Mouse (Mus musculus): ENCODE data around the gene Galnt18. TPM values are rescaled to one million over a fixed set of nuclear protein-coding genes. Genes with fewer than 3 reads are reported as not detected.

The Galnt18 gene
- polyA plus RNA-seq, 1 experiment from 2014 or later: 7.6 TPM

GRCm38 (mm10) chr7:111483321-111483720 lies 296.5 kb downstream of the Galnt18 start:
- no peak overlapping the region for H3K27ac ChIP-seq
- no peaks in the 10 kb centered on the region for H3K9me3 ChIP-seq
- H3K4me1 ChIP-seq: peaks cover 8% of the 10 kb centered on the region; the same call in 1 of the 2 replicates
- H3K9ac ChIP-seq: no peak overlapping the region
- H3K27me3 ChIP-seq (replicated peaks): no peaks in the 10 kb centered on the region
- no peak overlapping the region for H3K4me3 ChIP-seq
- ATAC-seq (ENCODE audit: low FRiP score, low read depth): no peak
- H3K36me3 ChIP-seq: no peaks in the 10 kb centered on the region
- WGBS: 99% methylated on average over 3 of the region's 3 CpGs
- H3K4me2 ChIP-seq (replicated peaks): no peak overlapping the region

GRCm38 (mm10) chr7:111467715-111468114 lies 312.1 kb downstream of the Galnt18 start:
- 64% methylated on average over 5 of the region's 5 CpGs for WGBS
- H3K36me3 ChIP-seq: no peaks in the 10 kb centered on the region
- no peaks in the 10 kb centered on the region for H3K9me3 ChIP-seq
- no peak overlapping the region for H3K4me2 ChIP-seq (replicated peaks)
- no peak overlapping the region for H3K4me3 ChIP-seq
- H3K9ac ChIP-seq: no peak overlapping the region
- no peaks in the 10 kb centered on the region for H3K4me1 ChIP-seq
- H3K27me3 ChIP-seq (replicated peaks): no peaks in the 10 kb centered on the region
- no peak for ATAC-seq (ENCODE audit: low FRiP score, low read depth)
- no peak overlapping the region for H3K27ac ChIP-seq

- 69% methylated on average over 1 of the region's 1 CpGs for WGBS
- Histone ChIP-seq H3K9ac (no peak overlapping the region), H3K4me2 (replicated peaks) (no peak overlapping the region), H3K27me3 (replicated peaks) (no peaks in the 10 kb centered on the region), H3K9me3 (no peaks in the 10 kb centered on the region), H3K27ac (no peak overlapping the region), H3K4me1 (no peaks in the 10 kb centered on the region), H3K4me3 (no peak overlapping the region), H3K36me3 (no peaks in the 10 kb centered on the region)
- no peak for ATAC-seq (ENCODE audit: low FRiP score, low read depth)
These were observed 313.1 kb downstream of the Galnt18 start for GRCm38 (mm10) chr7:111466720-111467119.

- 90% methylated on average over 3 of the region's 3 CpGs for whole genome bisulfite sequencing
- Histone ChIP-seq H3K9me3 (no peaks in the 10 kb centered on the region), H3K4me3 (no peak overlapping the region), H3K4me2 (replicated peaks) (no peak overlapping the region), H3K27ac (no peak overlapping the region), H3K4me1 (no peaks in the 10 kb centered on the region), H3K9ac (no peak overlapping the region), H3K27me3 (replicated peaks) (no peaks in the 10 kb centered on the region), H3K36me3 (no peaks in the 10 kb centered on the region)
- ATAC-seq (ENCODE audit: low FRiP score, low read depth): no peak
These were observed 313.7 kb downstream of the Galnt18 start for GRCm38 (mm10) chr7:111466121-111466520.

GRCm38 (mm10) chr7:111459716-111460115 lies 320.1 kb downstream of the Galnt18 start:
- Histone ChIP-seq H3K27ac (no peak overlapping the region), H3K9me3 (no peaks in the 10 kb centered on the region; the same call in 1 of the 2 replicates), H3K36me3 (no peaks in the 10 kb centered on the region), H3K4me2 (replicated peaks) (no peak overlapping the region), H3K4me3 (no peak overlapping the region), H3K9ac (no peak overlapping the region), H3K4me1 (no peaks in the 10 kb centered on the region), H3K27me3 (replicated peaks) (no peaks in the 10 kb centered on the region)
- WGBS: 83% methylated on average over 4 of the region's 4 CpGs
- ATAC-seq (ENCODE audit: low FRiP score, low read depth): no peak

GRCm38 (mm10) chr7:111456007-111456406 lies 323.8 kb downstream of the Galnt18 start:
- Histone ChIP-seq H3K27ac (no peak overlapping the region), H3K4me3 (no peak overlapping the region), H3K27me3 (replicated peaks) (no peaks in the 10 kb centered on the region), H3K4me2 (replicated peaks) (no peak overlapping the region), H3K9ac (no peak overlapping the region), H3K4me1 (no peaks in the 10 kb centered on the region), H3K36me3 (no peaks in the 10 kb centered on the region), H3K9me3 (no peaks in the 10 kb centered on the region; the same call in 1 of the 2 replicates)
- ATAC-seq (ENCODE audit: low FRiP score, low read depth): no peak
- 78% methylated on average over 3 of the region's 3 CpGs for WGBS

- no peak for ATAC-seq (ENCODE audit: low FRiP score, low read depth)
- no peak overlapping the region for H3K4me2 ChIP-seq (replicated peaks)
These were observed 324.2 kb downstream of the Galnt18 start for GRCm38 (mm10) chr7:111455541-111455940.

GRCm38 (mm10) chr7:111452000-111452399 lies 327.8 kb downstream of the Galnt18 start:
- Histone ChIP-seq H3K9me3 (0 out of 2 replicates have a peak, but pooled peaks cover 7% of the 10 kb centered on the region), H3K27ac (no peak overlapping the region), H3K36me3 (no peaks in the 10 kb centered on the region), H3K27me3 (replicated peaks) (no peaks in the 10 kb centered on the region), H3K9ac (no peak overlapping the region), H3K4me2 (replicated peaks) (no peak overlapping the region), H3K4me1 (no peaks in the 10 kb centered on the region), H3K4me3 (no peak overlapping the region)
- WGBS: 37% methylated on average over 1 of the region's 1 CpGs
- no peak for ATAC-seq (ENCODE audit: low FRiP score, low read depth)

More at GRCm38 (mm10) chr7:111455541-111455940, 324.2 kb downstream of the Galnt18 start:
- Histone ChIP-seq H3K9me3 (no peaks in the 10 kb centered on the region; the same call in 1 of the 2 replicates), H3K36me3 (no peaks in the 10 kb centered on the region), H3K4me1 (no peaks in the 10 kb centered on the region), H3K27me3 (replicated peaks) (no peaks in the 10 kb centered on the region), H3K4me3 (no peak overlapping the region), H3K27ac (no peak overlapping the region), H3K9ac (no peak overlapping the region)
- WGBS: 93% methylated on average over 4 of the region's 4 CpGs

GRCm38 (mm10) chr7:111450286-111451095 lies 329.3 kb downstream of the Galnt18 start:
- Histone ChIP-seq H3K27me3 (replicated peaks) (no peaks in the 10 kb centered on the region), H3K36me3 (no peaks in the 10 kb centered on the region), H3K4me3 (no peak overlapping the region), H3K9ac (no peak overlapping the region), H3K4me1 (no peaks in the 10 kb centered on the region), H3K27ac (no peak overlapping the region), H3K4me2 (replicated peaks) (no peak overlapping the region), H3K9me3 (0 out of 2 replicates have a peak, but pooled peaks cover 7% of the 10 kb centered on the region)
- no peak for ATAC-seq (ENCODE audit: low FRiP score, low read depth)
- WGBS: 70% methylated on average over 6 of the region's 6 CpGs

GRCm38 (mm10) chr7:111433173-111433572 lies 346.6 kb downstream of the Galnt18 start:
- WGBS: 48% methylated on average over 2 of the region's 2 CpGs
- no peak overlapping the region for H3K4me2 ChIP-seq (replicated peaks)
- no peak overlapping the region for H3K4me3 ChIP-seq
- H3K27ac ChIP-seq: no peak overlapping the region
- H3K27me3 ChIP-seq (replicated peaks): no peaks in the 10 kb centered on the region
- no peaks in the 10 kb centered on the region for H3K36me3 ChIP-seq
- no peaks in the 10 kb centered on the region for H3K4me1 ChIP-seq
- ATAC-seq (ENCODE audit: low FRiP score, low read depth): no peak
- no peak overlapping the region for H3K9ac ChIP-seq
- no peaks in the 10 kb centered on the region for H3K9me3 ChIP-seq

- no peaks in the 10 kb centered on the region for H3K27me3 ChIP-seq (replicated peaks)
- 92% methylated on average over 1 of the region's 1 CpGs for WGBS
These were observed 352.4 kb downstream of the Galnt18 start for GRCm38 (mm10) chr7:111427392-111427791.

More at GRCm38 (mm10) chr7:111427392-111427791, 352.4 kb downstream of the Galnt18 start:
- Histone ChIP-seq H3K27ac (no peak overlapping the region), H3K9me3 (no peaks in the 10 kb centered on the region), H3K4me2 (replicated peaks) (no peak overlapping the region), H3K4me3 (no peak overlapping the region), H3K4me1 (no peaks in the 10 kb centered on the region), H3K36me3 (no peaks in the 10 kb centered on the region), H3K9ac (no peak overlapping the region)
- ATAC-seq (ENCODE audit: low FRiP score, low read depth): no peak

All from neural tube, embryonic 12.5 days (tissue).